Mouse (Mus musculus): Measurements from ENCODE around the gene Oaz3. TPM values are rescaled to one million over a fixed set of nuclear protein-coding genes. Genes with fewer than 3 reads are reported as not detected.

Gene Oaz3
- polyA plus RNA-seq, 1 experiment from 2014 or later = 0.51 TPM

DNA sequence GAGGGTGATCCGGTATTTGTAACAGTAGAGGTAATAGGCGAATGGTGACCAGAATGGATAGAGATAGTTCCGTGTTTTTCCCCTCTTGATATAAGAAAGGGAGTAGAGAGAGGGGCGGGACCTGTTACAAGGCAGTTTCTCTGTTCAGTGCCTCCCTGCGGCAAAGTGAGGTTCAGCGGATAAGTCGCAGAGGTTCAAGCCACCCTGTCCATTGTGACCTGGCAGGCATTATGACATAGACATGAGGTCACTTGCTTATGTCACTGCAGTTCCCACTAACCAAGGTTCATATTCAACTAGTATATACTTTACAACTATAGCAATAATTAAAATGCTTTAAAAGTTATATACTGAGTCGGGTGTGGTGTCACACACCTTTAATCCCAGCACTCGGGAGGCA lies 7.3 kb downstream of the Oaz3 start:
- no peaks in the 10 kb centered on the region for H3K4me1 ChIP-seq
- no peaks in the 10 kb centered on the region for H3K36me3 ChIP-seq
- DNase-seq (ENCODE audit: low spot score) = no peak
- WGBS = 86% methylated on average over 9 of the region's 9 CpGs
- H3K9me3 ChIP-seq (replicated peaks) = no peaks in the 10 kb centered on the region
- H3K27ac ChIP-seq = no peak overlapping the region
- H3K27me3 ChIP-seq (ENCODE audit: low read depth, poor library complexity, severe bottlenecking) = peaks cover 7% of the 10 kb centered on the region; the same call in 1 of the 2 replicates
- H3K4me3 ChIP-seq = no peak overlapping the region

DNA sequence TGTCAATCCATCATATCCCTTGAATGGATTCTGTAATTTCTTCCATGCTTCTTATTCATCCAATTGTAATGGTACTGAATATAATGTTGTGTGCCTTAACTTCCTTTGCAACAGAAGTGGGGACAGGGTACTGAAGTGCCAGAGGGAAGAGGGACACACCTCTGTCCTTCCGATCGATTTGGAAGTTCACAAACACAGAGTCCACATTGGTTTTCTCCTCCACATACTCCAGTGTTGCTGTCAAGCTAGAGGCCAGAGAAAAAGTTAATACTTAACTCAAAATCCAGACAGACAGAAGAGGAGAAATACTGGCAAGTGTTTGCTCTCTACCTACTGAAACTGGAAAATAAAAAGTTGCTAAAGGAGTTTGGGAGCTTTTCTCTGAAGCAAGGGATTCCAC lies 9.4 kb downstream of the Oaz3 start:
- WGBS = 89% methylated on average over 2 of the region's 2 CpGs
- Histone ChIP-seq H3K27me3 (ENCODE audit: low read depth, poor library complexity, severe bottlenecking) (no peaks in the 10 kb centered on the region), H3K27ac (no peak overlapping the region), H3K36me3 (no peaks in the 10 kb centered on the region), H3K9me3 (replicated peaks) (no peaks in the 10 kb centered on the region), H3K4me1 (no peaks in the 10 kb centered on the region), H3K4me3 (no peak overlapping the region)
- no peak for DNase-seq (ENCODE audit: low spot score)

DNA sequence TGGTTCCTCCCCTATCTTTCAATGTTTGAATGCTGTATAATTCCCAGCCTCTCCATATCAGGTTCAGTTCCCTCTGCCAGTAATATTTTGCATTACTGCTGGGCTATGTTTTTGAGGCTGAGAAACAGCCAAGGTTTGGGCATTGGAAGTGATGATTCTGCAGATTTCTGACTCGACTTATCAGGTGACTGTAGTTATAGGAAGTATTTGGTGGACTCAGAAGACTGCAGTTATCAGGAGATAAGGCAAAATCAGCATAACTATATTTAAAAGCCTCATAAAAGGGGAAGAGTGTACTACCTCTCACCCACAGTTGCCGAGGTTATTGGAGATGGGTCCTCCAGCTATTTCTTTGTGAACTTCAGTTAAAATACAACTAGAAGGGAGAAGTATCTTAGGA lies 12.7 kb downstream of the Oaz3 start:
- Histone ChIP-seq H3K36me3 (no peaks in the 10 kb centered on the region), H3K27ac (no peak overlapping the region), H3K27me3 (ENCODE audit: low read depth, poor library complexity, severe bottlenecking) (no peaks in the 10 kb centered on the region), H3K4me3 (no peak overlapping the region), H3K4me1 (no peaks in the 10 kb centered on the region), H3K9me3 (replicated peaks) (no peaks in the 10 kb centered on the region)
- WGBS = 90% methylated on average over 2 of the region's 2 CpGs
- no peak for DNase-seq (ENCODE audit: low spot score)

DNA sequence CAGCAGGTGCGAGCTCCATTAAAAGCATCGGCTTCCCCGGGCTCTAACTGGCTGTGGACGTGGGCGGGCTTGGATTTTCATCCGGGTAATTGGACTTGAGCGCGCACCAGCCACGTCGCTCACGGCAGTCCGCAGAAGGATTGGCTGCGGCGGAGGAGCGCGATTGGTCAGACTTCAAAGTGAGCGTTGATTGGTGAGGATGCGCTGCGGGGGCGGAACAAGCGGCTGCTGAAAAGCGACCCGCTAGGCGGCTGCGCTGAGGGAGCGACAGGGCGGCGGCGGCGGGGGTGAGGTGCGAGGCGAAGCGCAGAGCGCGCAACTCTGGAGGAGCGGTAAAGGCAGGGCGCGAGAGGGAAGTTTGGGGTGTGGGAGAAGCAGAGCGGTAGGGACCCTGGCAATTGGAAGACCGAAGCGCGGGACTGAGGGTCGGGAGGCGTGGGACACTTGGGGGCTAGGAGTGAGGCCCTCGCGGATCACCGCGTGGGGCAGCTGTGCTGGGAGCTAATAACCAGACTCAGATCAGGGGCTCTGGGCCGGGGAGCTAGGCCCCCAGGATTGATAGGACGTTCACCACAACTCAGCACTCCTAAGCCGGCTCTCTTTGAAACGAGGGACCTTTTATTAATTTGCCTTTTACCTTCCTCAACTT lies 30.6 kb downstream of the Oaz3 start, which contains the start of gene Tdrkh:
TSS of gene Tdrkh (plus strand) at position 243 of the 649 bp plus-strand sequence.
- peak within 1 kb of the TSS; percentile 53 for H3K4me3 ChIP-seq
- no peaks in the 10 kb centered on the region for H3K9me3 ChIP-seq (replicated peaks)
- peak; percentile 94 for DNase-seq (ENCODE audit: low spot score)
- no peaks in the 10 kb centered on the region for H3K36me3 ChIP-seq
- 10% methylated on average over 52 of the region's 52 CpGs for WGBS
- H3K27me3 ChIP-seq (ENCODE audit: low read depth, poor library complexity, severe bottlenecking) = no peaks in the 10 kb centered on the region
- peaks cover 10% of the 10 kb centered on the region for H3K4me1 ChIP-seq
- peak within 1 kb of the TSS; percentile 60; the same call in 1 of the 2 replicates for H3K27ac ChIP-seq

DNA sequence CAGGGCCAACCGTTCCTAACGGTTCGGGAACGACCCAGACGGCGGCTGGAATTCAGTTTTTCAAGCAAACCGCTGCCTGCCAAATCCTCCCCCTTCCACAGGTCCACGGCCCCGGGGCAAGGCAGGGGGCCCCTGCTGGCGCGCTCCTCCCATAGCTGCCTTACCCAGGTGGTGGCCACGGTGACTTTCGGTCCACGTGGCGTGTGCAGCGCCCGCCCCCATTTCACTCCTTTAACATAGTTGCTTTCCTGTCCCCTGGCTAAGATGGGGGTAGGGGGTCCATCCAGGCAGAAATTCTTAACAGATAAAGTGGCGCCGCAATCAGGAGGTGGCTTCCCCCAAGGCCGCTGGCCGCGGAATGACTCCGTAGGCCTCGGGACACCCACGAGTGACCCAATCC lies 31.2 kb downstream of the Oaz3 start:
- no peaks in the 10 kb centered on the region for H3K9me3 ChIP-seq (replicated peaks)
- H3K4me3 ChIP-seq = peak overlapping the region; percentile 53
- peaks cover 10% of the 10 kb centered on the region for H3K4me1 ChIP-seq
- 12% methylated on average over 25 of the region's 25 CpGs for WGBS
- no peak for DNase-seq (ENCODE audit: low spot score)
- H3K27ac ChIP-seq = no peak overlapping the region
- no peaks in the 10 kb centered on the region for H3K36me3 ChIP-seq
- H3K27me3 ChIP-seq (ENCODE audit: low read depth, poor library complexity, severe bottlenecking) = no peaks in the 10 kb centered on the region

DNA sequence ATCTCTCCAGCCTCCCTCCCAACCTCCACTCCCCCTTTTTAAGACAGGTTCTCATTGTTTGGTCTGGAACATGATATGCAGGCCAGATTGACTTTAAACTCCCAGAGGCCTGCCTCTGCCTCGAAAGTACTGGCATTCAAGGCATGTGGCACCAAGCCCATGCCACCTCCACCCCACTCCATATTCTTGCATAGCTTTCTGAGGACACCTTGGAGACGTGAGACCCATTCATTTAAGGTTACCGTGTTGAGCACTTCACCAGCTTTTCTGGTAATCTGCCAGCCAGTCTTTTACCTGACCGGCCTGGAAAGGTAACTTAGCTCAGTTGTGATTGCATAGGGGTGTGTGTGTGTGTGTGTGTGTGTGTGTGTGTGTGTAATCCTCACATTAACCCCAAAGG lies 38.2 kb downstream of the Oaz3 start:
- WGBS = 79% methylated on average over 4 of the region's 4 CpGs
- Histone ChIP-seq H3K4me3 (no peak overlapping the region), H3K4me1 (peaks cover 16% of the 10 kb centered on the region; the same call in 1 of the 2 replicates), H3K27ac (no peak overlapping the region), H3K36me3 (no peaks in the 10 kb centered on the region), H3K27me3 (ENCODE audit: low read depth, poor library complexity, severe bottlenecking) (peaks cover 50% of the 10 kb centered on the region), H3K9me3 (replicated peaks) (no peaks in the 10 kb centered on the region)
- no peak for DNase-seq (ENCODE audit: low spot score)

DNA sequence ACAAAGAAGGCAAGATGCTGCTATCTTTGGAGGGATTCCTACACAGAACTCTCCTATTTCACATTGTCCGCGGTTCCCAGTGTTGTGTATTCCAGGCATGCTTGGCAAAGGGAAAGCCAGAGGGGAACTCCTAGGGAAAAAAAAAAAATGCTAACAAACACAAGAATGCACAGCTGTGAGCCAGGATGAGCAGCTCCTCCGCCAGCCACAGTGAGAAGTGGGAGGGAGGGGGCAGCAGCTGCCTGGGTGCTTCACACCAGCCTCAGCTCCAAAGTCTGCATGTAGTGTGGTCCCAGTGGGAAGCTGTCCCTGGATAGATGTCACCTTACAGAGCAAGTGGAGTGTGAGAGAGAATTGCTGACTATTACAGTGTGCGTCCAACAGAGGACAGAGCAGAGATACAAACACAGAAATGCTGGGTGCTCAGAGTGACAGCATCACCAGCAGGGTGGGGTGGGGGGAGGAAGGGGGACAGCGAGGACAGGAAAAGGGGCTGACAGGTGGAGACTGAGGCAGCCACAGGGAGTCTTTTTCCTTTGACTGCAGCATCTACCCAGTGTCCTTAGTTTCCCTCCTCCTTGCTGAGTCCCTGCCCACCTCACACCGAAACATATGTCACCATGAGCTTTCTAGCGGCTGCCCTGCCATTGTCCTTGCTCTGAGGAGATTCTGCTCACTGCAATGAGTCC lies 39.2 kb downstream of the Oaz3 start:
- Histone ChIP-seq H3K36me3 (no peaks in the 10 kb centered on the region), H3K4me3 (no peak overlapping the region), H3K27me3 (ENCODE audit: low read depth, poor library complexity, severe bottlenecking) (peaks cover 60% of the 10 kb centered on the region), H3K9me3 (replicated peaks) (no peaks in the 10 kb centered on the region), H3K27ac (no peak overlapping the region), H3K4me1 (peaks cover 16% of the 10 kb centered on the region; the same call in 1 of the 2 replicates)
- DNase-seq (ENCODE audit: low spot score) = no peak
- 28% methylated on average over 7 of the region's 7 CpGs for WGBS

DNA sequence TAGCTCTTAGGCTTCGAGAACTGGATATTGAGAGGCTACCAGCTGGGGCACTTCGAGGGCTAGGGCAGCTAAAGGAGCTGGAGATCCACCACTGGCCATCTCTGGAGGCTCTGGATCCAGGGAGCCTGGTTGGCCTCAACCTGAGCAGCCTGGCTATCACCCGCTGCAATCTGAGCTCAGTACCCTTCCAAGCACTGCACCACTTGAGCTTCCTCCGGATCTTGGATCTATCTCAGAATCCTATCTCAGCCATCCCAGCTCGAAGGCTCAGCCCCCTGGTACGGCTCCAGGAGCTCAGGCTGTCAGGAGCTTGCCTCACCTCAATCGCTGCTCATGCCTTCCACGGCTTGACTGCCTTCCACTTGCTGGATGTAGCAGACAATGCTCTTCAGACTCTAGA lies 41.3 kb downstream of the Oaz3 start:
- Histone ChIP-seq H3K9me3 (replicated peaks) (no peaks in the 10 kb centered on the region), H3K36me3 (no peaks in the 10 kb centered on the region), H3K27me3 (ENCODE audit: low read depth, poor library complexity, severe bottlenecking) (peaks cover 81% of the 10 kb centered on the region), H3K4me3 (no peak overlapping the region), H3K27ac (no peak overlapping the region), H3K4me1 (peaks cover 24% of the 10 kb centered on the region)
- no peak for DNase-seq (ENCODE audit: low spot score)
- WGBS = 68% methylated on average over 8 of the region's 8 CpGs

DNA sequence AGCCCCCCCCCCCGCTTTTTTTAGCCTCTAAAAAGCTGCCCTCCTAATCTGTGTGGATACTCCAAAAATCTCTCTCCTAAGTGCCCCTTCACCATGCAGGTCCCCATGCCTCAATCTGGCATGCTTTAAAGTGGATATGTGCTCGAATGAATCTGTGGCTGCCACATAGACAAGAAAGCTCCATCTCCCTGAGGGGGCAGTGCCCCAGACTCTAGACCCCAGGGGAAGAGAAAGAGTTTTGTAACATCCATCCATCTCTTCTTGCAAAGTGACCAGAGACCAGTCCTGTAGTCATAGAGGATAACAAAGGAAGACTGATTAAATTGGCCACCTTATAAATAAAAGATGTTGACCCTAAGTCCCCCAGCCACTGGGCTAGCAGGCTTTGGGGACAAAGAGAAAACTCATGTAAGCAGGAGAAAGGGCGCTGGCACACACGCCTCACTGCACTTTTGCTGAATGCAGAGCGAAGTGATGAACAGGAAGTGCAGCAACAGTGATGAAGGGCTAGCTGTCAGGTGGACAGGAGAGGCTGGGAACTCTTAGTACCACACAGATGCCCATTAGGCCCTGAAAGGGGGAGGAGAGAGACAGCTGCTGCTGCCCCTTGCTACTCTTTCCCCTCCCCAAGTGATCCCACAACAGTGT lies 43.9 kb downstream of the Oaz3 start:
- H3K27ac ChIP-seq = no peak overlapping the region
- H3K36me3 ChIP-seq = no peaks in the 10 kb centered on the region
- H3K9me3 ChIP-seq (replicated peaks) = no peaks in the 10 kb centered on the region
- no peak for DNase-seq (ENCODE audit: low spot score)
- WGBS = 51% methylated on average over 5 of the region's 5 CpGs
- H3K4me3 ChIP-seq = no peak overlapping the region
- H3K27me3 ChIP-seq (ENCODE audit: low read depth, poor library complexity, severe bottlenecking) = peaks cover 86% of the 10 kb centered on the region
- H3K4me1 ChIP-seq = peaks cover 23% of the 10 kb centered on the region

DNA sequence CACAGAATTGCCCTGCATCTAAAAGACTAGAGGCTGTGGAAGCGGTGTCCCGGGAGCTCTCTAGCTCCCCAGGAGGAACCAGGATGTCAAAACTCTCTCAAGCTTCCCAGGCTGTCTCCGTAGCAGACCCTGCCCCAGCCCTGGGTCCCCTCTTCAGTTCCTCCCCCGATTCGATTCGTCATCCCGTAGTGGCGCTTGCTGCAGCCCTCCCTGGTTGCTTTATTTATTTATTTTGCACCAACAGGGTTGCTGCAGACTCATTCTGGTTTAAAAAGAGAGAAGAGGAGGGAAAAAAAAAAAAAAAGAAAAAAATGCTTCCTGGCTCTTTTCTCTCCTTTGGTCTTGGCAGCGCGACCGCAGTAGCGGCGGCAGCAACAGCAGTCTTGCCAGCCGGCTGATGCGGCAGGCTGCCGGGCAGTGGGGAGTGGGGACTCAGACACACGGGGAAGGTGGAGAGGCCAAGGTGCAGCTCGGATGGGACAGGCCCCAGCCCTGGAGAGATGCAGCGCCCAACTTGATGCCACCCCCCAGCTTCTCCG lies 44.7 kb downstream of the Oaz3 start:
- DNase-seq (ENCODE audit: low spot score) = peak; percentile 45
- Histone ChIP-seq H3K36me3 (no peaks in the 10 kb centered on the region), H3K27ac (no peak overlapping the region), H3K4me3 (peak overlapping the region; percentile 37), H3K4me1 (peaks cover 16% of the 10 kb centered on the region), H3K9me3 (replicated peaks) (no peaks in the 10 kb centered on the region), H3K27me3 (ENCODE audit: low read depth, poor library complexity, severe bottlenecking) (peaks cover 78% of the 10 kb centered on the region)
- WGBS = 4% methylated on average over 20 of the region's 20 CpGs

DNA sequence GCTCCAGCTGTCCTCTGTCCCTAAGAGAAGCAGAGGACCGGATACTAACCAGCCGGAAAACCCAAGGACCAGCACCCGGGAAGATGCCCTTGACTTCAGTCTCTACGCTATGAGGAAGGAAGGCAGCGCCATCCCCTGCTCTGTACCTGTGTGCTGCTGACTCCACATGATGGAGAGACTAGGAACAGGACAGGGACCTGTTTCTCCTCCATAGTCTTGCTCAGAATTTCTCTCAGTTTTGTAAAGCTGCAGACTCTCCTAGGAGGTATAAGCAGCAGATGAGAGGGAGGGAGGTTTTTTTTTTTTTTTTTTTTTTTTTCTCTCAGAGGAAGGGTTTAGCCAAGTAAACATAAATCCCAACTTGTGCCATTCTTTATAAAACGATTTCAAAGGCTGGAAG lies 45.5 kb downstream of the Oaz3 start, which contains the start of gene Lingo4:
TSS of gene Lingo4 (plus strand) at position 301 of the 400 bp plus-strand sequence.
- Histone ChIP-seq H3K27ac (no peak within 1 kb of the TSS), H3K9me3 (replicated peaks) (no peaks in the 10 kb centered on the region), H3K4me3 (peak within 1 kb of the TSS; percentile 37), H3K27me3 (ENCODE audit: low read depth, poor library complexity, severe bottlenecking) (peaks cover 70% of the 10 kb centered on the region), H3K36me3 (no peaks in the 10 kb centered on the region), H3K4me1 (peaks cover 13% of the 10 kb centered on the region)
- no peak for DNase-seq (ENCODE audit: low spot score)
- 70% methylated on average over 6 of the region's 6 CpGs for WGBS

DNA sequence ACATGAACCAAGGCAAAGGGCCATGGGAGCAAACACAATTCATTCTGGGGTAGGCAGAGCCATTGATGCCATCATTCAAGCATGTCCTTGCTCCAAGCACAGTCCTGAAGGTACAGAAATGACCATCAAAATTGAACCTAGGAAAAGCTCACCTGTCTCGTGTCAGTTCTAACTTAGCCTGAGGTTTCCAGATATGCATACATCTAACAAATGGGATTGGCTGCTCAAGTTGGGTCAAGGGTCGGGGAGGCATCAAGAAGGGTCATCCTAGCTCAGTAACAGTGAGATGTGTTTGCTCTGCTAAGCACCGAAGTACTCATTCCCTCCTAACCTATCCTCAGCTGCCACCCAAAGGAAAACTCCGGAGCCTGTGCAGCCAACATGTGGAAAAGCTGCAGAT lies 46.9 kb downstream of the Oaz3 start:
- no peak overlapping the region for H3K27ac ChIP-seq
- no peak overlapping the region for H3K4me3 ChIP-seq
- no peak for DNase-seq (ENCODE audit: low spot score)
- 84% methylated on average over 4 of the region's 4 CpGs for WGBS
- no peaks in the 10 kb centered on the region for H3K9me3 ChIP-seq (replicated peaks)
- H3K27me3 ChIP-seq (ENCODE audit: low read depth, poor library complexity, severe bottlenecking) = peaks cover 56% of the 10 kb centered on the region
- H3K4me1 ChIP-seq = peaks cover 8% of the 10 kb centered on the region
- H3K36me3 ChIP-seq = no peaks in the 10 kb centered on the region

DNA sequence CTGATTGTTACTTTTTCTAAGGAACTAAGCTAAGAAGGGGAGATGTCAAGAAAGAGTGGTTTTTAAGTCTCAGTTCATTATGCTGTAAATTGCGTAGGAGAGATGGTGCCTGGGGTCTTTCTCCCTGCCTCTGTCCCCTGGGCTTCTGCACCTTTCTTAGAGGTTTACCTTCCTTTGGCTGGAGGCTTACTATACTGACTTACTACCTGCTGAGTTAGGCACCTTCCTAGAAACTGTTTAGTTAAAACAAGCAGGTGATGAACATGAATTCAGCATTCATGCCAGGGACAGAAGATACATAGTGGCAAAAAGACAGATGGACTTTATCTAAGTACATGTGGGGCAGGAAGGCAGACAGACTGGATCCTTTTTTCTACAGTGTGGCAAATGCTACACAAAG lies 47.4 kb downstream of the Oaz3 start:
- Histone ChIP-seq H3K4me3 (no peak overlapping the region), H3K36me3 (no peaks in the 10 kb centered on the region), H3K27me3 (ENCODE audit: low read depth, poor library complexity, severe bottlenecking) (peaks cover 51% of the 10 kb centered on the region), H3K27ac (no peak overlapping the region), H3K9me3 (replicated peaks) (no peaks in the 10 kb centered on the region), H3K4me1 (peaks cover 8% of the 10 kb centered on the region)
- 74% methylated on average over 1 of the region's 1 CpGs for WGBS
- DNase-seq (ENCODE audit: low spot score) = no peak
